Mouse (Mus musculus): ENCODE measurements around the gene Kcnj3.

- TF ChIP-seq CTCF (IDR thresholded peaks at IDR 0.05; ENCODE audit: low read depth): no peak
- TF ChIP-seq EP300 (IDR thresholded peaks at IDR 0.05; ENCODE audit: low read depth): no peak
These were observed 44.3 kb downstream of the Kcnj3 start for GRCm38 (mm10) chr2:55479933-55480601.

All from heart, postnatal 0 days (tissue).